Mouse (Mus musculus) MEL (cell line): ENCODE data around the gene Jarid2. TPM values are rescaled to one million over a fixed set of nuclear protein-coding genes. Genes with fewer than 3 reads are reported as not detected.

Source experiments
- DNase-seq: peaks from one replicate; pipeline ENCODE4 v3.0.0; 2011; ENCODE audit warnings: low read depth, low spot score
- H3K27ac ChIP-seq: 2 replicates; pipeline ENCODE4 v1.5.1; 2012; ENCODE audit warnings: low read depth, mild to moderate bottlenecking, control low read depth, low read length, moderate library complexity; ENCODE audit not compliant: control insufficient read depth
- H3K27me3 ChIP-seq, 2 experiments: fragments of 150-350 bp in 1 of 2; sonication (generic) in 1 of 2; 2 replicates each; pipeline ENCODE4 v1.6.1; 2012; ENCODE audit warnings: low read length in 2 of 2, mild to moderate bottlenecking in 2 of 2, improper control_type of control experiment in 1 of 2, moderate library complexity in 1 of 2; ENCODE audit not compliant: insufficient read depth in 2 of 2, control insufficient read depth in 1 of 2
- H3K36me3 ChIP-seq, 2 experiments: 2 replicates each; pipeline ENCODE4 v1.6.1; 2012 to 2014; ENCODE audit warnings: low read length in 2 of 2, improper control_type of control experiment in 1 of 2, inconsistent platforms in 1 of 2, mild to moderate bottlenecking in 1 of 2; ENCODE audit not compliant: insufficient read depth in 2 of 2, control insufficient read depth in 1 of 2
- H3K4me1 ChIP-seq, 2 experiments: fragments of 150-350 bp in 1 of 2; sonication (generic) in 1 of 2; 2 replicates each; pipeline ENCODE4 v1.6.1; 2012; ENCODE audit warnings: low read length in 2 of 2, improper control_type of control experiment in 1 of 2, mild to moderate bottlenecking in 1 of 2; ENCODE audit not compliant: insufficient read depth in 2 of 2, control insufficient read depth in 1 of 2
- H3K4me3 ChIP-seq, 2 experiments: fragments of 150-350 bp in 1 of 2; sonication (generic) in 1 of 2; 2 replicates each; pipeline ENCODE4 v1.5.1; 2012; ENCODE audit warnings: low read depth in 2 of 2, low read length in 2 of 2, mild to moderate bottlenecking in 2 of 2, moderate library complexity in 2 of 2, control low read depth in 1 of 2, improper control_type of control experiment in 1 of 2; ENCODE audit not compliant: control insufficient read depth in 1 of 2, insufficient read depth in 1 of 2
- H3K79me2 ChIP-seq: 2 replicates; pipeline ENCODE4 v1.6.1; 2012; ENCODE audit warnings: mild to moderate bottlenecking, low read length, moderate library complexity; ENCODE audit not compliant: control insufficient read depth, poor library complexity, insufficient read depth
- H3K9ac ChIP-seq: 2 replicates; pipeline ENCODE4 v1.6.1; 2012; ENCODE audit warnings: low read depth, mild to moderate bottlenecking, control low read depth, low read length, moderate library complexity; ENCODE audit not compliant: control insufficient read depth, poor library complexity, severe bottlenecking
- H3K9me3 ChIP-seq: fragments of 150-350 bp; sonication (generic); replicated peaks from 2 replicates; pipeline ENCODE4 v1.6.1; 2012; ENCODE audit warnings: mild to moderate bottlenecking, low read length, improper control_type of control experiment, moderate library complexity; ENCODE audit not compliant: insufficient read depth
- BHLHE40 ChIP-seq: IDR thresholded peaks from 2 replicates; pipeline ENCODE4 v1.6.1; 2012; ENCODE audit warnings: low read depth, mild to moderate bottlenecking, inconsistent platforms, low read length, improper control_type of control experiment, borderline replicate concordance
- CHD1 ChIP-seq: IDR thresholded peaks from 2 replicates; pipeline ENCODE4 v1.6.1; 2012; ENCODE audit warnings: low read depth, mild to moderate bottlenecking, inconsistent platforms, low read length, improper control_type of control experiment
- CTCF ChIP-seq, 3 experiments: IDR thresholded peaks in 2 of 3; conservative IDR thresholded peaks in 1 of 3; 2 replicates each; pipeline ENCODE4 v1.5.1; 2011 to 2012; ENCODE audit warnings: low read length in 3 of 3, low read depth in 2 of 3, mild to moderate bottlenecking in 2 of 3, improper control_type of control experiment in 1 of 3, inconsistent platforms in 1 of 3, mixed read lengths in 1 of 3, moderate library complexity in 1 of 3; ENCODE audit not compliant: control insufficient read depth in 1 of 3, insufficient read depth in 1 of 3, poor library complexity in 1 of 3, severe bottlenecking in 1 of 3
- EP300 ChIP-seq, 2 experiments: IDR thresholded peaks; 2 replicates each; pipeline ENCODE4 v1.6.1; 2011; ENCODE audit warnings: improper control_type of control experiment in 2 of 2, low read length in 2 of 2, low read depth in 1 of 2, mild to moderate bottlenecking in 1 of 2
- GABPA ChIP-seq: IDR thresholded peaks from 2 replicates; pipeline ENCODE4 v1.6.1; 2012; ENCODE audit warnings: low read depth, mild to moderate bottlenecking, inconsistent platforms, low read length, improper control_type of control experiment, moderate library complexity
- GATA1 ChIP-seq: IDR thresholded peaks from 2 replicates; pipeline ENCODE4 v1.6.1; 2011; ENCODE audit warnings: low read depth, low read length, improper control_type of control experiment
- HCFC1 ChIP-seq: IDR thresholded peaks from 2 replicates; pipeline ENCODE4 v1.6.1; 2012; ENCODE audit warnings: low read depth, mild to moderate bottlenecking, inconsistent platforms, low read length, improper control_type of control experiment, moderate library complexity
- KAT2A ChIP-seq: conservative IDR thresholded peaks from 2 replicates; pipeline ENCODE4 v1.6.1; 2012; ENCODE audit warnings: low read depth, low read length, improper control_type of control experiment, inconsistent platforms
- MAFK ChIP-seq: IDR thresholded peaks from 2 replicates; pipeline ENCODE4 v1.6.1; 2011; ENCODE audit warnings: low read depth, mild to moderate bottlenecking, low read length, improper control_type of control experiment, borderline replicate concordance
- MAX ChIP-seq: IDR thresholded peaks from 2 replicates; pipeline ENCODE4 v1.6.1; 2011; ENCODE audit warnings: low read length, improper control_type of control experiment
- NELFE ChIP-seq: IDR thresholded peaks from 2 replicates; pipeline ENCODE4 v1.6.1; 2011; ENCODE audit warnings: low read depth, low read length, improper control_type of control experiment
- POLR2A ChIP-seq, 2 experiments: IDR thresholded peaks; 2 replicates each; pipeline ENCODE4 v1.6.1; 2011 to 2012; ENCODE audit warnings: low read length in 2 of 2, mild to moderate bottlenecking in 2 of 2, control low read depth in 1 of 2, improper control_type of control experiment in 1 of 2, low read depth in 1 of 2, moderate library complexity in 1 of 2; ENCODE audit not compliant: control insufficient read depth in 1 of 2, insufficient read depth in 1 of 2, poor library complexity in 1 of 2
- SMC3 ChIP-seq: IDR thresholded peaks from 2 replicates; pipeline ENCODE4 v1.6.1; 2011; ENCODE audit warnings: low read depth, low read length, improper control_type of control experiment
- TAL1 ChIP-seq: IDR thresholded peaks from 2 replicates; pipeline ENCODE4 v1.6.1; 2012; ENCODE audit warnings: mild to moderate bottlenecking, inconsistent platforms, low read length, moderate library complexity, mixed read lengths
- UBTF ChIP-seq: IDR thresholded peaks from 2 replicates; pipeline ENCODE4 v1.6.1; 2012; ENCODE audit warnings: low read depth, mild to moderate bottlenecking, inconsistent platforms, low read length, improper control_type of control experiment, moderate library complexity, borderline replicate concordance; ENCODE audit not compliant: insufficient read depth
- ZKSCAN1 ChIP-seq: IDR thresholded peaks from 2 replicates; pipeline ENCODE4 v1.6.1; 2012; ENCODE audit warnings: low read depth, mild to moderate bottlenecking, inconsistent platforms, low read length, improper control_type of control experiment, moderate library complexity
- ZNF384 ChIP-seq: IDR thresholded peaks from 2 replicates; pipeline ENCODE4 v1.6.1; 2012; ENCODE audit warnings: low read depth, mild to moderate bottlenecking, inconsistent platforms, low read length, improper control_type of control experiment
- polyA plus RNA-seq, 2 experiments: library from polyadenylated mRNA; stranded (reverse) in 1 of 2; unstranded in 1 of 2; fragments of >175 nt in 1 of 2; fragments of >200 nt in 1 of 2; gene quantifications; 2 replicates each; pipeline versions ENCODE4 v1.2.1 to v1.2.4; 2012; ENCODE audit warnings: low replicate concordance in 2 of 2, low read depth in 1 of 2; ENCODE audit not compliant: insufficient read length in 2 of 2, insufficient read depth in 1 of 2, missing spikeins in 1 of 2
- total RNA-seq: library from RNA; depleted of rRNA; stranded (reverse); fragments of 300-350 nt; gene quantifications from 2 replicates; pipeline ENCODE4 v1.2.3, GENCODE M21; 2012

Gene Jarid2
- total and polyA plus RNA-seq, 3 experiments, result 5.4 to 76.5 (median 21.2) TPM

GRCm38 (mm10) chr13:44955781-44956180 lies 226.5 kb downstream of the Jarid2 start:
- no peak for DNase-seq
- no peak overlapping the region for H3K9ac ChIP-seq
- no peaks in the 10 kb centered on the region for H3K9me3 ChIP-seq
- no peak overlapping the region for H3K27ac ChIP-seq
- no peaks in the 10 kb centered on the region for H3K27me3 ChIP-seq
- TF ChIP-seq ZNF384, result no peak
- TF ChIP-seq CHD1, result no peak
- no peak for TF ChIP-seq MAFK
- no peak for TF ChIP-seq GATA1
- no peak for TF ChIP-seq CTCF (IDR thresholded peaks at IDR 0.05 in 2 of 3, conservative IDR thresholded peaks at IDR 0.05 in 1 of 3; ENCODE audit: control insufficient read depth in 1 of 3, insufficient read depth in 1 of 3, low read depth in 2 of 3, low read length in 3 of 3, poor library complexity in 1 of 3, severe bottlenecking in 1 of 3)
- no peak for TF ChIP-seq HCFC1
- TF ChIP-seq, all 39 proteins: peak for 0
- Histone ChIP-seq H3K36me3 (no peaks in the 10 kb centered on the region; a peak in 1 of 4 replicates), H3K79me2 (no peaks in the 10 kb centered on the region), H3K4me3 (no peak overlapping the region), H3K4me1 (no peaks in the 10 kb centered on the region)

GRCm38 (mm10) chr13:44957049-44957448 lies 227.8 kb downstream of the Jarid2 start:
- Histone ChIP-seq H3K27ac (no peak overlapping the region), H3K4me1 (no peaks in the 10 kb centered on the region), H3K9ac (no peak overlapping the region), H3K9me3 (no peaks in the 10 kb centered on the region), H3K36me3 (no peaks in the 10 kb centered on the region; a peak in 1 of 4 replicates), H3K79me2 (no peaks in the 10 kb centered on the region)
- DNase-seq, result no peak
- TF ChIP-seq EP300 (IDR thresholded peaks at IDR 0.05; ENCODE audit: low read depth in 1 of 2, low read length in 2 of 2) (no peak), KAT2A (no peak), BHLHE40 (no peak), POLR2A (IDR thresholded peaks at IDR 0.05; ENCODE audit: control insufficient read depth in 1 of 2, insufficient read depth in 1 of 2, low read depth in 1 of 2, low read length in 2 of 2, poor library complexity in 1 of 2) (no peak), CTCF (IDR thresholded peaks at IDR 0.05 in 2 of 3, conservative IDR thresholded peaks at IDR 0.05 in 1 of 3; ENCODE audit: control insufficient read depth in 1 of 3, insufficient read depth in 1 of 3, low read depth in 2 of 3, low read length in 3 of 3, poor library complexity in 1 of 3, severe bottlenecking in 1 of 3) (no peak), GABPA (no peak), ZKSCAN1 (no peak), SMC3 (no peak), MAX (no peak), UBTF (no peak), CHD1 (no peak), NELFE (no peak), TAL1 (no peak)
- TF ChIP-seq, all 39 proteins: peak for 0
- Histone ChIP-seq H3K27me3 (no peaks in the 10 kb centered on the region), H3K4me3 (no peak overlapping the region)
